Mouse (Mus musculus) ES-CJ7 (cell line): ENCODE measurements around the gene Abcg4.

ENCODE experiments used
- DNase-seq: peaks from one replicate; pipeline ENCODE4 v3.0.0; 2011; ENCODE audit warnings: low read depth, low spot score

Abcg4 gene

DNA sequence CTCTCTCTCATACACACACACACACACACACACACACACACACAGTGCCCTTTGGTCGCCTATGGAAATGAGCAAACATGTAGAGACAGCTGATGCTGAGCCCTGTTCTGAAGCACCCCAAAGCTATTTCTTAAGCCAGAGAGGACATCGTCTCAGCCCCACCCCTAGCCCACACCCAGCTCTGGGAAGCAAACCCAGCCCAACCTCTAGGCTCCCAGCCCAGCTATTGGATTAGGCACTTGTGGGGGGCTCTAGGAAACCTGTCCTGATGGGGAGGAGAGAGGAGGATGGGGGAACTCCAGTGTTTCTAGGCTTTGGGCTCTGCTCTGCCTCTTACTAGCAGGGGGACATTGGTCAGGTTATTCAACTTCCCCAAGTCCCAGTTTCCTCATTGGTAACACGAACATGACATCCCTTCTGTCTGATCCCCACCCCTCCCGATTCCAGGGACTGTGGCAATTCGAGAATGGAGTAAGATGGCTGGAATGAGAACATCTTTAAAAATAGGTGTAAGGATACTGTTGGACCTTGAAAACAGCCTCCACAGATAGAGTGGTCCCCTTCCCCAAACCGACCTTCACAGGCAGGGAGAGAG lies 2.1 kb downstream of the Abcg4 start:
- no peak for DNase-seq

DNA sequence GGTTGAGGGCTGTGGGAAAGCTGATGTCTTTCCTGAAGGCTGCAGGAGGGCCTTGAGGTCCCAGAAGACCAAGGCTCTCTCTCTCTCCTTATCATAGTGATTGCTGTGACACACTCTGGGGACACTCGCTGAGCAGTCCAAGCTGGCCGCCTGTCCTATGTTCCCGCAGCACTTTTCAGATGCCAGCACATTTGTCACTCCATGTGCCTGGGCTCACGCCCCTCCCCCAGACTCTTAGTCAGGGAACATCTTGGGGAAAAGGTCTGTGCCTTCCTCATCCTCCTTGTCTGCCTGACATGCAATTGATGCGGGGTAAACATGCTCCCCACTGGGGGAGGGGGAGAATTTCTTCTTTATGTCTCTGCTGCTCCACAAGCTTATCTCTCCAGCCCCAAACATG lies 5.2 kb downstream of the Abcg4 start:
- no peak for DNase-seq

DNA sequence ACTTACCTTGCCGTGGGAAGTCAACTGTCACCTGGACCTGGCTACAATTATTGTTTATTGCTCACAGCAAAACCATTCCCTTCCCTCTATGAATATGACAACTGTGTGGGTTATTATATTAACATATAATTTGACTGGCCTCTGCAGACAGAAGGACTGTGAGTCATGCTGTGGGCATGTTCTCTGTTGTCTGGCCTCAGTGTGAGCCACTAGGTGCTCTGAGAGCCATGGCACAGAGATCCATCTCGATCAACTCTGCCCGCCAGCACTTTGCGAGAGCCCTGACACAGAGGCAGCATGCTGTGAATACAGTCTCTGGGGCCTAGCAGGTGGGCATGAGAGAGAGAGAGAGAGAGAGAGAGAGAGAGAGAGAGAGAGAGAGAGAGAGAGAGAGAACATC lies 18.4 kb downstream of the Abcg4 start:
- no peak for DNase-seq

DNA sequence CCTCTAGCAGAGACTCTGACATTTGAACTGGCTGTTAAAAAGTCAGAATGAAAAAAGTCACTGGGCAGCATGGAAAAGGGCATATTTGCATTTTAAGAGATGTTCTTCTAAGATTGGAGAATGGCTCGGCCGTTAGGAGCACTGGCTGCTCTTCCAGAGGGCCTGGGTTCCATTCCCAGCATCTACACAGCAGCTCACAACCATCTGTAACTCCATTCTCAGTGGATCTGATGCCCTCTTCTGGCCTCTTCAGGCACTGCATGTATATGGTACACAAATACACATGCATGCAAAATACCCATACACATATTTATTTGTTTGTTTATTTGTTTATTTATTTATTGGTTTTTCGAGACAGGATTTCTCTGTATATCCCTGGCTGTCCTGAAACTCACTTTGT lies 19.3 kb downstream of the Abcg4 start:
- peak; percentile 67 for DNase-seq

DNA sequence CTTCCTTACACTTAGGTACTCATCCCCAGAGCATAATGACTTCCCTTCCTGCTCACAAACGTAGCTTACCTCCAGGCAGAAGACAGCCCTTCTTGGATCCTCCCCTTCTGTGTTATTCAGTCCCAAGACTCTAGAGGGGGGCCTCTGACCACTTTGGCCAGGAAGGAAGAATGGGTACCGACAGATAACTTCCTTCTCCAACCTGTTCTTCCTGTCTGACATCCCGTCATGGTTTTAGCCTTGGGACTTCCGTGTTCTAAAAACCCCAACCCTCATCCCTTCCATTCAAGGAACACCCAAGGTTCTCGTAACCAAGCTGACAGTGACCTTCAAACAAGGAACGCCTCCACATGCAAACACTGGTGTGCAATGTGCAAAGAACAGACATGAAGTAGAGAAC lies 20.0 kb downstream of the Abcg4 start, which contains the start of gene Nlrx1:
TSS of gene Nlrx1 (minus strand) at position 168 of the 400 bp plus-strand sequence.
- no peak for DNase-seq

DNA sequence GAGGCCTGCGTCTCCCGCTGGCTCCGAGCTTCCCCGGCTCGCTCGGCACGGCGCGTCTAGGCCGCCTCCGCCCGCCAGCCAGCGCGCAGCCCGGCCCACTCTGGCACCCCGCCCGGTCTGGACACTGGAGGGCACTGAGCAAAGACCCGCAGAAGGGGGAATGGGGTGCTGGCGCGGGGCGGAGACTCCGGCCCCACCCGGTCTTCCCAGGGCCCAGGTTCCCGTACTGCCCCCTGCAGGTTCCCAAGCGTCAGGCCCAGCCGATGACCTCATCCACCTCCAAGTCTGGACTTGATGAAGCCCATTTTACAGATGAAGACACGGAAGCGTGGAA lies 20.4 kb downstream of the Abcg4 start:
- peak; percentile 79 for DNase-seq

DNA sequence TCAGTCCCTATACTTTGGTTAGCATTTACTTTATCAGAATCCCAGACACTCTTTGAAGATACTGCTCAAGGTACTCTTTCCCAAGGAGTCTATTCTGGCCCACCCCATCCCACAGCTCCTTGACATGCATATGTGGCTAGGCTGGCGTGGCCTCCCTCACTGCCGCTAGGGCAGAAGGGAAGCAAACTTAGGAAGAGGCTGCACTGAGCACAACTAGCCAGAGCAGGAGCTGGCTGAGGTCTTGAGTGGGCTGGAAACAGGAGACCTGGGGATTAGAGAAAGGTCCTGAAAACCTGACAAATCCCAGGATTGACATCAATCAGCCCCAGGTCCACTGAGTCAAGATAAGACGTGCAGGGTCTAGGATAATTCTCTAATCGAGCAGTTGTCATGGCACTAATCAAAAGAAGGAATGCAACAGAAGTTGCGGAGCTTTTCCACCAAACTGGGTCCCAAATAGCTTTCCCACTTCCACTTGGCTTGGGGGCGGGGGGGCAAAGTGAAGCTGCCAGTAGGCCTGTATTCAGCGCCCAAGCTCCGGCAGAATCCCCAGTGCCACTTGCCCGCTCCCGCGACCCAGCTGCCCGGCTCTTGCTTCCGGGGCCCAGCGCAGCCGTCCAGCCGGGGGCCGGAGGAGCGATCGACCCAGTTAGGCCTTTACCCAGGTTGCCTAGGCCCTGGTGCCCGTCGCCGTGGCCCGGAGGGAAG lies 20.9 kb downstream of the Abcg4 start:
- no peak for DNase-seq

DNA sequence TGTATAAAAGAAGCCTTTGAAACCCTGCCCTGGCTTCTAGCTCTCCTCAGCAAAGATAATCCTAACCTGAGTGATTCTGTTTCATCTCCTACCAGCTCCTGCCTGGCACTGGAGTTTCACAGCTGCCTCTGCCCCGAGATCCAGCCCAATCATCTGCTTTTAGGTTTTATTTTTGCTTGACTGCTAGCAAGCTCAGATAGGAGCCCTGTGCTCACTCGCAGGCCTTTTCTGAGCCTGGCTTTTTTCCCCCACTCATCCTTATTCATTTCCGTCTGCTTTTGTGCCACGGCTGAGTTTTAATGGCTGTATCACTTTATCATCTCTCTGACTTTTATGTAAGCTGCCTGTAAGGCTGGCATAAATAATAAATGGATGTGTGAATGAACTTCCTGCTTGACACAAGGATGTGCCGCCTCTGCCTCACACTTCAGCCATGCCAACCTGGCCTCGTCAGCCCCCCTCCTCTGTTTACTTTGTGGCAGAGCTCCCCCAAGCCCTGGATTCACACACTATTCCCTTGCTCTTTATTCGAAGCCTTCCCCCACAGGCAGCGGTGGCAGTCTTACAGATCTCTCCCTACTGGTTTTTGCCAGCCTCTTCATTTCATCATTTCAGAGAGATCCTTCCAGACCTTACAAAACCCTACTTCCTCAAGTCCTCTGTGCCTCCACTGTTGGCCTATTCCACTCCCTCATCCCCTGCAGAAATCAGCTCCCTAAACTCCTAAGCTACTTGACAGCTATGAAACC lies 21.8 kb downstream of the Abcg4 start:
- DNase-seq, result no peak

DNA sequence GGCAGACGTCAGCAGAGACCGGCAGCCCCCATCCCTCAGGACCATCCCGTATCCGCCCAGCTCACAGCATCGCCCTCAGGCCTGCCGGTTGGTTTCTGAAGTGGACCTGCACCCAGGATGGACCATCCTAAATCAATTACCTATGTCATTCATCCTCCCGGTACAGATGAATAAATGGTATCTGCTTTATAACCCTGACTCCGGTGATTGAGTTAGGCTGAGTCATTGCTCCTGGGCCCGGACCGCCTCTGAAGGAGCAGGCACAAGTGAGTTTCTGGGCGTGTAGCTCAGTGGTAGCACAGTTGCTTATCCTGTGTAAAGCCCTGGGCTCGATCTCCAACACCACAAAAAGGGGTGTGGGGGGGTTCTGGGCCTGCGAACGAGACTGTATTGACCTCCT lies 27.0 kb downstream of the Abcg4 start:
- no peak for DNase-seq

DNA sequence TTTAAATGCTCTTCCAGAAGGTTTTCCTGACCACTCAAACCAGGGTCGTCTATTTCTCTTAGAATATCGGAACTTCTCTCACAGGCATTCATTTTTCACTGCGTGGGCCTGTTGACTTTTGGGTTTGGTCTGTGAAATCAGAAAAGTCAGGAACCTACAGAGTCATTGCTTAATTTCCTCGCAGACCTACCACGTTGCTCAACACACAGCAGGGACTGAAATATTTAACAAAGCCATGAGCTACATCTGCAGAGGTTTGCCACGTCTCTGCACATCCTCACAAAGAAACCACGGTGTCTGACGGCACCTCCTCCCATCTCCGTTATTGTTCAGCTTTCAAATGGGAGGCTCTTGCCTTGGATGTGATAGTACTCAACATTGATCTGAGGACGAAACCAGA lies 29.4 kb downstream of the Abcg4 start:
- DNase-seq, result no peak

DNA sequence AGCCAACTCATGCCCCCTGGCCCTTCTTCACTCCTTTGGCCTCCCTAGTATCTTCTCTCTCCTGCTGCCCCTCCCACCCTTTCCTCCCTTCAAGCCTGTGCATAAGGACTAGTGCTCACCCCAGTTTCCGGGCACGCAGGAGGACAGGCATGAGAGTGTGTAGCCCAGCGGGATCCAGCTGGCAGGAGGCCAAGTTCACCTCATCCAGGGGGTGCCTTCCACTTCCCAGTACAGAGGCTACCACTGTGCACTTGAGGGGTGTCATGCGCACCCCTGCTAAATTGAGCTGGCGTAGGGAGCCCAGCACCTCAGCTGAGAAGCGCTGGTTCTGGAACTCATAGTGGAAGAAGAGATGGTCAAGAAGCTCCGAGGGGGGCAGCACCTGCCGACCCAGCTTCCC lies 32.2 kb downstream of the Abcg4 start:
- DNase-seq, result no peak

DNA sequence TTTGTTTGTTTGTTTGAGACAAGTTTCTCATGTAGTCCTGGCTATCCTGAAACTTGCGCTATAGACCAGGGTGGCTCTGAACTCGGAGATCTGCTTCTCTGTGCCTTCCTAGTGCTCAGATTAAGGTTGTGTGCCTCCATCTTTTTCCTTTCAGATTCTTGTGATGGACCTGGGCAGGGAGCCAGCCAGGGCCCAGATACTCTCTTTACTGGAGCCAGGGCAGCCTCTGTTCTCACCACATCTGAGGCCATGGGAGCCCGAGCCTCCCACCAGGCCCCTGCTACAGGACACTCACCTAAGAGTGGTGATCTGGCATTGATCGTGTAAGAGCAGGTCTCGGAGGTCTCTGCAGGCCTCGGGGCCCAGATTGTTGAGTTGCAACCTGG lies 33.3 kb downstream of the Abcg4 start:
- DNase-seq, result no peak

DNA sequence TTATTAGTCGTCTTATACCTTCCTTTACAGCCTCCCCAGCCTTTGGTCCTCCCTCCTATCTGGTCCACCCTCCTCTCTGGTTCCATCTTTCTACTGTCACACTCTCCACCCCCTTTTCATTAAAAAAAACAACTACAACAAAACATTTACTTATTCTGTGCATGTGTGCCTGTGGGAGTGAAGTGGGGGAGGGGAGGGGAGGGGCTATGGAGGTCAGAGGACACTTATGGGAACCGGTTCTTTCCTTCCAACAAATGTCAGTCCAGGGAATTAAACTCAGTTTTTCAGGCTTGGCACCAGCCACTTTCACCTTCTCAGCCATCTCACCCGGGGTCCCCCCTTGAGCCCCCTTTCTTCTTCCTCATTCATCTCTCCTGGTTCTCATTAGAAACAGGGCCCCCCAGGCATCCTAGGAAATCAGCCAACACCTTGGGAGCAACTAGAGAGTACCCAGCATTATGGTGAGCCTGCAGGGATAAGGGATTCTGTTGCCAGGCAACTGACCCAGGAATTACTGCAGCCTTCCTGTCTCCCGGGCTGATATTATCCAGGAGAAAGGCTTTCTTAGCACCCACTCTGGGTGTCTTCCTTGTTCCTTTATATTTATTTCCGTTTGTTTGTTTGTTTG lies 33.8 kb downstream of the Abcg4 start:
- no peak for DNase-seq

DNA sequence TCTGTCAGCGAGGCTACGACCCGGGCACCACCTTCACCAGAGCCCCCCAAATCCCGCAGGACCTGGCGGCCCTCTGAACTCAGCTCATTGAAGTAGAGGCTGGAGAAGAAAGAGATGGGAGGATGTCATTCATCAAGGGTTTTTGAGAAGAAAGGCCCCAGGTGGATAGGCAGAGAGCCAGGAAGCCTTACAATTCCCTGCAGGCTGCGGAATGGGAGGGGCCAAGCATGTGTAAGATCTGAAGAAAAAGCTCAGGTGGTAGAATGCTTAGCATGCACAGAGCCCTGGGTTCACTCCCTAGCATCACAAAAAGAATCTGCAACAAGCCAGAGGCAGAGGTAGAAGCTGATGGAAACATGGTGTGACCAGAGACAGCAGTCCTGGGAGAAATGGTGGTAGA lies 35.0 kb downstream of the Abcg4 start:
- DNase-seq, result no peak

DNA sequence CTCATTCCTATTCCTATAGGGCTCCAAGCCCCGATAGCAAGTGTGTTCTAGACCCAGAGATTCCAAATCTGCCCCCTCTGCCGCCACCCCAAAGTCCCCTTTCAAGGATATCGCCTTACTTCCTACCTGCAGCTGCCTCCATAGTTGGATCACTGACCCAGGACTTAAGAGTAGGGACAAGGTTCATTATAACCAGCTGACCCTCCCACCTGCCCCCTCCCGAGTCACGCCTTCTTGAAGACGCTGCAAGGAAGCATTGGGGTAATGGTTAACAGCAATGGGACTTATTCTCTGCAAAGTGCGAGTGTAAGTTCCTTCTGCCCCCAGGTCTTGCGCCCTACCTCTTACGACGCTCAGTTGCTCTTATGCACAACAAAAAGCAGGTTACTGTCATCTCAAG lies 37.1 kb downstream of the Abcg4 start, which contains the start of gene Pdzd3:
TSS of gene Pdzd3 (minus strand) at position 158 of the 400 bp plus-strand sequence.
- no peak for DNase-seq

DNA sequence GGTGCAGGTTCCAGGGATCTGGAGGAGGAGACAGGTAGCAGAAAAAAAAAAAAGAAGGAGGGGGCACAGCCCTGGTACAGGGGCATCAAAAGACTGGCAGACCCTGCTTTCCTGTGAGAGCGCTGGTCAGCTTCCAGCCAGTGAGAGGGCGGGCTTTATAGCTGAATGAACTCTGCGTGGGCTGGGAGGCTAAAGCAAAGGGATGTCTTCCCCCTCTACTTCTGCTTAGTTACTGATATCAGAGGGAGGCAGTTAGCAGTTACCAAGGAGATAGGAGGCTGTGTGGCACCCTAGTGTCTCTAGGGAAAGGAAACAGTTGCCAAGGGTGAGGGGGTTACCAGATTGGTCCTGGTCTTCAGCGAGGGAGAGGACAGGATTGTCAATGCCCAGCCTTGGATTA lies 38.0 kb downstream of the Abcg4 start:
- no peak for DNase-seq

DNA sequence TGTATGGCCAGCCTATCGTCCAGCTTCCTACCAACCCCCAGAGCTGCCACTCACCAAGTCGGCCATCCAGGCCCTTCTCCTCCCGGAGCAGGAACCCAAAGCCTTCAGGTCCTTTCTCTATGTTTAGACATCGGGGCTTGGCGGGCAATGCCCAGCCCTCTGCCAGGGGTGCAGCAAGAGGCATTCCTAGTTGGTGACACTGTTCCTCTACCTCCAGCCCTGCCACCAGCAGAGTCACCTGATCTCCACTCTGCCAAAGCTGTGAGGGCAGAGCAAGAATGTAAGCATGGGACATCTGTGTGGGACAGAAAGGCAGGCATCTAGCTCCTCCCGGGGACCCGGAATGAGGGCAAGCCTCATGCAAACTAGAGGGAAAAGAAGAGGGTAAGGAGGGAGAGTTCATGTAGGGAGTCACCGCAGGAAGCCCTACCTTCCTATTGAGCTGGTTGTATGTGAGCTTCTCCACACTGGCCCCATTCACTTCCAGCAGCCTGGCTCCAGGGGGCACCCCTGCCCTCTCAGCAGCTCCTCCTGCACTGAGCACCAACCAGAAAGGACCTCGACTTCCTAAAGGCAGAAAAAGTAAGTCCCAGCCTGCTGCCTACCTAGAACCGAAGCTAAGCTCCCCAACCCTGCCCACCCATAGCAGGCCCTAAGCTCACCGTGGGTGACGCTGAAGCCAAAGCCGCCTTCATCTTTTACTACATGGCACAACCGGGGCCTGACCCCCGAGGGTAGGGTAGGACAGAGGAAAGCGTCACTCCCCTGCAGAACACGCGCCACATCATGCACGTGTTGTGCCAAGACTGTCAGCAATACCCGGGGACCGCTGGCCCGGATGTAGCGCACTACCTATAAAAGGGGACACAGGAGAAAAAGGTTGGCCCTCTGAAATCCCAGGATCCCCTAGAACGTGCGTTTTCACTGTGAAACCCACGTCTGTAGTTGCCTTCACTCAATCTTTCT lies 39.0 kb downstream of the Abcg4 start:
- peak; percentile 83 for DNase-seq

DNA sequence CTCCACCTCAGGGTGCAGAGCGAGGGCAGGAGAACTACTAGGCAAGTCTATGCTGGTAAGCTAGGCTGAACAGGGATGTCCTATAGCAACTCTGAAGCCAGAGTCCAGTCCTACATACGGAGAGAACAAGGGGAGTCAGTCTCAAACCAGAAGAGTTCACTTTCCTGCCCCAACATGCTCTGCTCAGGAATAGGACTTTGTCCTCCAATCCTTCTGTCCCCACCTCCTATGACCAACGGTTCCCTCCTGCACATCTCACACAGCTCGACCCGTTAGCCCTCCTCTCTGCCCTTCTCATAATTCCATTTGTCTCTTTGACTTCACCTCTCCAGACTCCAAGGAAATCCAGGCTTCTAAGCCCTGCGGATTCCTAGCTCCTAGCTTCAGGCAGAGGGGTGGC lies 40.5 kb downstream of the Abcg4 start:
- no peak for DNase-seq

DNA sequence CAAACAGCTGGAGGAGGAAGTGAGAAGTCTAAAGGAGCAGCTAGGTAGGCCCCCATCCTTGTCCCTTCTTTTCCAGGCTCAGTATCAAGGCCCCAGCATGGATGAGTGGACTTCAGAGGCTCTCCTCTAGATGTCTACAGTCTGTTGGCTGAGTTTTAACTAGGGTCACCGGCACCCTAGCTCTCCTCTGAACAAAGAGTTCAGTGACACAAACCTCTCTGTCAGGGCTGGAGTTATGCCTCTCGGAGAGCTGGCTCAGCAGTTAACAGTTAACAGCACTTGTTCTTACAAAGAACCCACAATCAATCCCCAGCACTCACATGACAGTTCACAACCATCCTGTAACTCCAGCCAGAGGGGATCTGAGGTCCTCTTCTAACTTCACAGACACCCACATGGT lies 44.8 kb downstream of the Abcg4 start:
- no peak for DNase-seq

DNA sequence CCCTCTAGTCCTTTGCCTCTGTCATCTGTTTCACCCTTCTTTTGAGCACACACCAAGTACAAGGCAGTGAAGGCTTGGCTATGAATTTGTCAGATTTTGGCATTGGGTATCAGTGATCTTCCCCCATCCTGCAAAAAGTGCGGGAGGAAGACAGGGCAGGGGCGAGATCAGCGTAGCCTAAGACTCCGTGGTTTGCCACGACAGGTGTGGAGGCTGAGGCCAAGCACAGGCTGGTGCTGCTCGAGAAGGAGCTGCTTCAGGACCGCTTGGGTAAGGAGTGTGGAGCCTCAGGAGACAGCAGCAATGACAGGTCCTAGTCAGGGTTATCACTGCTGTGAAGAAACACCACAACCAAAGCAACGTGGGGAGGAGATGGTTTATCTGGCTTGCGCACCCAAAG lies 47.0 kb downstream of the Abcg4 start:
- no peak for DNase-seq

DNA sequence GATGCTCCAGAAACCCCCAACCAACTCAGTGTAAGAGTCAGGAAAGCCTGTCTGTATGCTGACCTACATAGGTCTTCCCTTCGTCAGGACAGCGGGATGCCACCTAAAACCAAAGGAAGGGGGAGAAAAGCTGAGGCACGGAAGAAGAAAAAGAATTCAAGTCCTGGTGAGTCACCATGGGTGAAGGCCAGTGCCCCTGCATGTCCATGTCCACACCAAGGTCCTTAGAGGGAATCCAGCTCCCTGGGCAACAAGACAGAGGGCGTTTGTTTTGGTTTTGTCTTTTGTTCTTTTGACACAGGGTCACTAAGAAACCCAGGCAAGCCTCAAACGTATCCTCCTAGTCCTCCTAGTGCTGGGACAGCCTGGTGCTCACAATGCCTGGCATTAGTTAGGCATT lies 47.5 kb downstream of the Abcg4 start:
- no peak for DNase-seq
